8 mouse cellular contexts compared by ENCODE assay signal in genomic region chr7:34229691-34230111, GRCm38 (mm10). TPM values are rescaled to one million over a fixed set of nuclear protein-coding genes. Genes with fewer than 3 reads are reported as not detected.
A peak's percentile ranks its signal among the peaks of the same experiment; 100 is the strongest.
DNase-seq lines count a peak whose midpoint lies in the region; ATAC-seq and TF ChIP-seq lines count a peak whose summit lies in the region.

No protein-coding gene starts in this region.

- H3K4me3 ChIP-seq in embryonic facial prominence, embryonic 13.5 days: peak overlapping the region; percentile 73
- H3K4me3 ChIP-seq in limb, embryonic 14.5 days (replicated peaks; ENCODE audit: low read length): peak overlapping the region; percentile 76
- H3K4me3 ChIP-seq in midbrain, postnatal 0 days (ENCODE audit: low read depth, low read length): peak overlapping the region; percentile 72

- TF ChIP-seq CTCF in midbrain, postnatal 0 days (IDR thresholded peaks at IDR 0.05): no peak

- no peaks in the 10 kb centered on the region for H3K27me3 ChIP-seq in embryonic facial prominence, embryonic 13.5 days
- no peaks in the 10 kb centered on the region for H3K27me3 ChIP-seq in limb, embryonic 14.5 days (ENCODE audit: control insufficient read depth, insufficient read depth, low read length)
- H3K27me3 ChIP-seq in midbrain, postnatal 0 days (ENCODE audit: insufficient read depth, low read length): no peaks in the 10 kb centered on the region

- peaks cover 37% of the 10 kb centered on the region for H3K4me1 ChIP-seq in embryonic facial prominence, embryonic 13.5 days
- H3K4me1 ChIP-seq in limb, embryonic 14.5 days (ENCODE audit: control insufficient read depth, insufficient read depth, low read length): peaks cover 15% of the 10 kb centered on the region
- H3K4me1 ChIP-seq in midbrain, postnatal 0 days (ENCODE audit: insufficient read depth, low read length): peaks cover 9% of the 10 kb centered on the region; the same call in 1 of the 2 replicates

- H3K36me3 ChIP-seq in embryonic facial prominence, embryonic 13.5 days: peaks cover 30% of the 10 kb centered on the region
- peaks cover 36% of the 10 kb centered on the region for H3K36me3 ChIP-seq in limb, embryonic 14.5 days (ENCODE audit: control insufficient read depth, insufficient read depth, low read length)
- peaks cover 22% of the 10 kb centered on the region for H3K36me3 ChIP-seq in midbrain, postnatal 0 days (ENCODE audit: insufficient read depth, low read length)

- 1% methylated on average over 19 of the region's 19 CpGs for WGBS in embryonic facial prominence, embryonic 13.5 days
- 3% methylated on average over 16 of the region's 19 CpGs for WGBS in limb, embryonic 14.5 days
- 0% methylated on average over 16 of the region's 19 CpGs for WGBS in midbrain, postnatal 0 days

- H3K9me3 ChIP-seq in embryonic facial prominence, embryonic 13.5 days: no peaks in the 10 kb centered on the region
- no peaks in the 10 kb centered on the region for H3K9me3 ChIP-seq in limb, embryonic 14.5 days (ENCODE audit: control insufficient read depth, low read length)
- H3K9me3 ChIP-seq in midbrain, postnatal 0 days (ENCODE audit: low read length): no peaks in the 10 kb centered on the region

- H3K27ac ChIP-seq in embryonic facial prominence, embryonic 13.5 days: peak overlapping the region; percentile 86
- H3K27ac ChIP-seq in limb, embryonic 14.5 days (replicated peaks; ENCODE audit: low read depth, low read length): peak overlapping the region; percentile 73
- peak overlapping the region; percentile 69 for H3K27ac ChIP-seq in midbrain, postnatal 0 days (ENCODE audit: low read depth, low read length)

- H3K9ac ChIP-seq in embryonic facial prominence, embryonic 13.5 days: peak overlapping the region; percentile 81
- peak overlapping the region; percentile 67 for H3K9ac ChIP-seq in limb, embryonic 14.5 days (ENCODE audit: low read depth, low read length, severe bottlenecking)
- peak overlapping the region; percentile 70 for H3K9ac ChIP-seq in midbrain, postnatal 0 days (replicated peaks; ENCODE audit: low read length, poor library complexity, severe bottlenecking)

- TF ChIP-seq POLR2A in limb, embryonic 14.5 days (IDR thresholded peaks at IDR 0.05; ENCODE audit: borderline replicate concordance, extremely low read depth, insufficient read depth, insufficient read length): no peak

- DNase-seq in 416B (ENCODE audit: low read depth): peak; percentile 47
- peak; percentile 42 to 46 for DNase-seq in adrenal gland, adult 18-20 months (ENCODE audit: low spot score in 2 of 2)
- DNase-seq in heart, adult 8-10 months (ENCODE audit: low spot score): peak; percentile 46
- DNase-seq in kidney, adult 8-10 months: peak; percentile 40 to 57
- DNase-seq in limb, embryonic 14.5 days (ENCODE audit: low spot score): peak; percentile 62
- DNase-seq in midbrain, postnatal 0 days (ENCODE audit: low spot score): peak; percentile 69
- peak; percentile 62 for DNase-seq in testis, postnatal 10 days (ENCODE audit: low spot score)

- ATAC-seq in embryonic facial prominence, embryonic 13.5 days (ENCODE audit: insufficient number of reproducible peaks, insufficient read depth, low FRiP score, low TSS enrichment, low read depth): 0 out of 2 replicates have a peak, but pooled peaks have one; percentile 3
- ATAC-seq in limb, embryonic 14.5 days (ENCODE audit: low FRiP score, low read depth): peak; percentile 8
- ATAC-seq in midbrain, postnatal 0 days (ENCODE audit: low FRiP score): peak; percentile 9; the same call in 1 of the 2 replicates

- H3K4me2 ChIP-seq in embryonic facial prominence, embryonic 13.5 days: peak overlapping the region; percentile 83
- H3K4me2 ChIP-seq in limb, embryonic 14.5 days (replicated peaks; ENCODE audit: low read depth, low read length, severe bottlenecking): peak overlapping the region; percentile 76
- H3K4me2 ChIP-seq in midbrain, postnatal 0 days (ENCODE audit: low read depth, low read length, poor library complexity, severe bottlenecking): peak overlapping the region; percentile 84

RNA-seq across cellular contexts. Expression of gene Gpi1, which starts 0.4 kb away (rescaled TPM):
- total RNA-seq in adrenal gland, adult 18-20 months (2021): 100 to 1,000 TPM; 397 to 651 TPM
- 221 and 235 TPM in 2 replicates for polyA plus RNA-seq in embryonic facial prominence, embryonic 13.5 days (2015; fragmentation: Nextera tagmentation; extraction: Ambion mirVana)
- total RNA-seq in heart, adult 8-10 months (2022): 100 to 1,000 TPM; 550 to 601 (median 588) TPM
- polyA plus RNA-seq in limb, embryonic 14.5 days (2012; rRNA removed): 256 and 301 TPM in 2 replicates
- 275 and 281 TPM in 2 replicates for polyA plus RNA-seq in limb, embryonic 14.5 days (2014; fragmentation: Nextera tagmentation; extraction: Ambion mirVana)
- total RNA-seq in midbrain, postnatal 0 days (2014; rRNA removed): 300 and 325 TPM in 2 replicates
- 357 and 374 TPM in 2 replicates for polyA plus RNA-seq in midbrain, postnatal 0 days (2015; fragmentation: Nextera tagmentation; extraction: Ambion mirVana)

RNA-seq across cellular contexts. Expression of gene Gm6096, which starts 21.1 kb away (rescaled TPM):
- total RNA-seq in adrenal gland, adult 18-20 months (2021): not detected
- polyA plus RNA-seq in embryonic facial prominence, embryonic 13.5 days (2015; fragmentation: Nextera tagmentation; extraction: Ambion mirVana): not detected in 2 replicates
- not detected for total RNA-seq in heart, adult 8-10 months (2022)
- not detected in 2 replicates for polyA plus RNA-seq in limb, embryonic 14.5 days (2012; rRNA removed)
- polyA plus RNA-seq in limb, embryonic 14.5 days (2014; fragmentation: Nextera tagmentation; extraction: Ambion mirVana): 0.54 and 0.55 TPM in 2 replicates
- total RNA-seq in midbrain, postnatal 0 days (2014; rRNA removed): not detected in 2 replicates
- not detected in 2 replicates for polyA plus RNA-seq in midbrain, postnatal 0 days (2015; fragmentation: Nextera tagmentation; extraction: Ambion mirVana)

RNA-seq across cellular contexts. Expression of gene Pdcd2l, which starts 33.2 kb away (rescaled TPM):
- 10 to 100 TPM; 17.5 to 19.1 TPM for total RNA-seq in adrenal gland, adult 18-20 months (2021)
- polyA plus RNA-seq in embryonic facial prominence, embryonic 13.5 days (2015; fragmentation: Nextera tagmentation; extraction: Ambion mirVana): 59.4 and 70.0 TPM in 2 replicates
- 10 to 100 TPM; 19.2 to 21.2 (median 20.1) TPM for total RNA-seq in heart, adult 8-10 months (2022)
- polyA plus RNA-seq in limb, embryonic 14.5 days (2012; rRNA removed): 44.0 and 44.5 TPM in 2 replicates
- polyA plus RNA-seq in limb, embryonic 14.5 days (2014; fragmentation: Nextera tagmentation; extraction: Ambion mirVana): 49.9 and 57.1 TPM in 2 replicates
- 35.0 and 39.7 TPM in 2 replicates for total RNA-seq in midbrain, postnatal 0 days (2014; rRNA removed)
- polyA plus RNA-seq in midbrain, postnatal 0 days (2015; fragmentation: Nextera tagmentation; extraction: Ambion mirVana): 64.4 and 68.0 TPM in 2 replicates

Comparison
In these comparisons a context has a peak if more than half of its experiments do, and no peak if none do; other contexts are left out.
1. Peak in every context shown above with its lines: DNase-seq, ATAC-seq, H3K4me3 ChIP-seq and H3K27ac ChIP-seq.